Mouse (Mus musculus): ENCODE measurements around the gene Clec2d.

Gene Clec2d

GRCm38 (mm10) chr6:129228935-129229773 lies 48.7 kb downstream of the Clec2d start:
- DNase-seq = no peak

- DNase-seq = no peak
Observed at GRCm38 (mm10) chr6:129229774-129230578, 49.6 kb downstream of the Clec2d start.

- DNase-seq = no peak
Observed at GRCm38 (mm10) chr6:129232005-129232841, 51.8 kb downstream of the Clec2d start.

GRCm38 (mm10) chr6:129232842-129233205 lies 52.4 kb downstream of the Clec2d start:
- no peak for DNase-seq

GRCm38 (mm10) chr6:129233366-129233954 lies 53.0 kb downstream of the Clec2d start:
- no peak for DNase-seq

- no peak for DNase-seq
Observed at GRCm38 (mm10) chr6:129233955-129234369, 53.5 kb downstream of the Clec2d start.

GRCm38 (mm10) chr6:129234456-129235360 lies 54.3 kb downstream of the Clec2d start:
- no peak for DNase-seq

GRCm38 (mm10) chr6:129235855-129236461 lies 55.5 kb downstream of the Clec2d start:
- DNase-seq = no peak

Data from cerebellum, adult 9-10 months (tissue).